Mouse (Mus musculus) right cerebral cortex, postnatal 36 days (tissue): ENCODE measurements around the gene Foxo1.
A peak's percentile ranks its signal among the peaks of the same experiment; 100 is the strongest.

Experiments
- DNase-seq, 2 experiments: peaks; one replicate each; pipeline ENCODE4 v3.0.0; 2022; ENCODE audit warnings: low spot score in 2 of 2, mixed read lengths in 1 of 2

Gene Foxo1

GRCm38 (mm10) chr3:52308586-52309321, 40.6 kb downstream of the Foxo1 start:
- DNase-seq, result no peak

GRCm38 (mm10) chr3:52320516-52321270, 52.6 kb downstream of the Foxo1 start:
- DNase-seq, result no peak

GRCm38 (mm10) chr3:52322401-52323385, 54.6 kb downstream of the Foxo1 start:
- DNase-seq, result no peak

GRCm38 (mm10) chr3:52325006-52325405, 56.9 kb downstream of the Foxo1 start:
- no peak for DNase-seq

- DNase-seq, result peak in 1 of 2 experiments; percentile 44
These were observed 58.6 kb downstream of the Foxo1 start for GRCm38 (mm10) chr3:52326687-52327086.

GRCm38 (mm10) chr3:52327146-52327545, 59.0 kb downstream of the Foxo1 start:
- DNase-seq, result peak in 1 of 2 experiments; percentile 6

- DNase-seq, result no peak
These were observed 63.6 kb downstream of the Foxo1 start for GRCm38 (mm10) chr3:52331709-52332108.

GRCm38 (mm10) chr3:52338761-52339160, 70.6 kb downstream of the Foxo1 start:
- DNase-seq, result no peak

GRCm38 (mm10) chr3:52340336-52341034, 72.3 kb downstream of the Foxo1 start:
- DNase-seq, result no peak

GRCm38 (mm10) chr3:52342226-52342625, 74.1 kb downstream of the Foxo1 start:
- DNase-seq, result no peak

- DNase-seq, result peak; percentile 29 to 41
These were observed 74.7 kb downstream of the Foxo1 start for GRCm38 (mm10) chr3:52342801-52343200.

- DNase-seq, result no peak
These were observed 75.3 kb downstream of the Foxo1 start for GRCm38 (mm10) chr3:52343270-52344070.

- DNase-seq, result no peak
These were observed 77.7 kb downstream of the Foxo1 start for GRCm38 (mm10) chr3:52345881-52346280.

- no peak for DNase-seq
These were observed 79.0 kb downstream of the Foxo1 start for GRCm38 (mm10) chr3:52346986-52347710.

- DNase-seq, result no peak
These were observed 80.0 kb downstream of the Foxo1 start for GRCm38 (mm10) chr3:52347980-52348622.

GRCm38 (mm10) chr3:52350636-52351035, 82.5 kb downstream of the Foxo1 start:
- DNase-seq, result no peak

- DNase-seq, result no peak
These were observed 83.8 kb downstream of the Foxo1 start for GRCm38 (mm10) chr3:52351901-52352300.

GRCm38 (mm10) chr3:52354203-52354602, 86.1 kb downstream of the Foxo1 start:
- DNase-seq, result no peak

- no peak for DNase-seq
These were observed 89.3 kb downstream of the Foxo1 start for GRCm38 (mm10) chr3:52357265-52357953.
